Mouse (Mus musculus): ENCODE data around the gene Bmpr1b. TPM values are rescaled to one million over a fixed set of nuclear protein-coding genes. Genes with fewer than 3 reads are reported as not detected.
A peak's percentile ranks its signal among the peaks of the same experiment; 100 is the strongest.

Gene Bmpr1b
- polyA plus RNA-seq, 1 experiment from 2014 or later = 0.51 TPM

DNA sequence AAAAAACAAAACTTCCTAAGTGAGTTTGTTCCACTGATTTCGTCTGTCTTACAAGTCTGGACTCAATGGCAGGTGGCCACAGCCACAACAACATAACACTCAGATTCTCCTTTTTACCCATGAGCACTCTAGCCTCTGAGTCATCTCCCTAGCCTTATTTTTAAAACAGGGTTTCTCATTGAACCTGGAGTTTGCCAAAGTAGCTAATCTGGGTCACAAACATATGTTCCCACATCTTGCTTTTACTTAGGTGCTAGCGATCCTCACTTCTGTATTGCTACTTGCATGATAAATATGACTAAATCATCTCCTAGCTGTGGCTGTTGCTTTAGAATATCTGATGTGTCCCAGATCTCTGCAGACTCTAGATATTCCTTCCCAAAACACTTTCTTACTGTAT, 260.1 kb downstream of the Bmpr1b start:
- no peak for DNase-seq (ENCODE audit: low spot score)

- no peak for DNase-seq (ENCODE audit: low spot score)
Measured at GRCm38 (mm10) chr3:141905903-141906623, 263.2 kb downstream of the Bmpr1b start.

DNA sequence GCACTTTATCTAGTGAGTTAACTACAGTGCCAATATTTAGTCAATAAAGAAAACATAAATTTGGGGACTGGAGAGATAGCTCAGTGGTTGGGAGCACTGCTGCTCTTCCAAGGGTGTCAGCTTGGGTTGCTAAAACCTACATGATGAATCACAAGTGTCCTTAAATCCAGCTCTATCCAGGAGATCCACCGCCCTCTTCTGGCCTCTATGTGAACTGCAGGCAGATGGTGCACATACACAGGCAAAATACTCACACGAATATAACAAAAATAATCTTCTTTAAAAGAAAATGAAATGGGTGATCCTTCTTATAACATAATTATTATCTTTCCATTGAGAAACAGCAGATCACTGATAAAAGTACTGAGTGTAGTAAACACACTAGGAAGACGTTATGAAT, 268.9 kb downstream of the Bmpr1b start:
- no peak for DNase-seq (ENCODE audit: low spot score)

- DNase-seq (ENCODE audit: low spot score) = no peak
Measured at GRCm38 (mm10) chr3:141899521-141899920, 269.7 kb downstream of the Bmpr1b start.

DNA sequence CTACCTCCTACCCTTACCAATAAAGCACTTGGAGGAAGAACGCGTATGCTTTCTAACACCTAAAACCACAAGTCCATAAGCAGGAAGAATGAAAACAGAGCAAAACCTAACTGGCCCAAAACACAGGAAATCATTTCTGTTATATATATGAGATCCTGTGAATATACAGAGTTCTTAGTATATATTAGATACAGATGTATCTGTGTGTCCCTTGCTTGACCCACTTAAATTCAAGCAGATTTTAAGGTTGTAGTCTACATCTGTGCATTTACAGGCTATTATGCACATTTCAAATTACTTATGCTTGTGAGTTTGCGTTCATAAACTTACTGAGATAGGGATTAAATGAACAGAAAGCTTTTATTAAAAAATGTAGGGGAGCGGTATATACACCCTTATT, 271.5 kb downstream of the Bmpr1b start:
- no peak for DNase-seq (ENCODE audit: low spot score)

DNA sequence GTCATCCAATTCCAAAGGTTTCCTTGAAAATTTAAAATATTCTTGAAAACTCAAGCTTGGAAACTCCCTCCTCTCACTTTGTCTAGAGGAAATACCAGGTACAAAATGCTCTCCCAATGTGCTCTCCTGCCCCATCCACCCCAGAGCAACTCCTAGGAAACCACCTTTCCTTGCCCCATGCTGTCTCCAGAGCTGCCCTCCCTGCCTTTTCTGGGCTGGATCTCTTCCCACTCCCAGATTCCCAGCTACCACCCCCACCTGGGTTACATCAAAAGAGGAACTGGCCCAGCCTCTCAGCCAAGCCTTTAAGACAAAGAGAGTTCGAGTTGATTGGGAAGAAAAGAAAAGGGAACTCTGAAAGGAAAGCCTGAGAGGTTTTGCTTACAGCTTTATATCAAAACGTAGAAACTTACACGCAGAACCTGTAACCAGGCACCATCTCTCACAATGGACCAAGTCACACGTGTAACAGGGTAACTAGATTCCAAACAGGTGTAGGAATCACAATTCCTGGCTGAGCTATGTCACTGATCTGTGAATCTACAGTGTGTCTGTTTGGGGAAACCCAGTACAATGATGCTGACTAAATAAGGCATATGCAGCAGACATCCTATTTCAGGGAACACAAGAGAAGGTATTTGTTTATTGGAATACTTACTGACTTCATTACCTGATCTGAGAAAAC, 272.2 kb downstream of the Bmpr1b start:
- DNase-seq (ENCODE audit: low spot score) = no peak

DNA sequence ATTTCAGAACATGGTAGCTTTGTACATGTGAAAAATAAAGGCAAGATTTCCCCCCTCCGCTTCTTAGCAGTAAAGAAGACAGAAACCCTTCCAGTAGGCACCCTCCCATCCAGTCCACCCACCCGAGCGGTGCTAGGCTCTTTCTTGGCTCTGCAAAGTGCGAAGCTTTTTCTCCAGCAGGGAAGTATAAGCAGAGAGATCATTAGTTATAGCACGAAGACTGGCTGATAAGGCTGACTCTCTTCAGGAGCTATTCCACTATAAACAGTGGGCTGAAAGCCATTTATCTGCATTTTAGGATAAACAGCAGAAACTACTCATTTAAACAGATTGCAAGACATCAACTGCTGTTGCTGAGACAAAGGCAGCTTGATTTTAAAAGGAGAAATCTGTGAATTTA, 274.1 kb downstream of the Bmpr1b start:
- DNase-seq (ENCODE audit: low spot score) = no peak

- no peak for DNase-seq (ENCODE audit: low spot score)
Measured at GRCm38 (mm10) chr3:141890668-141891067, 278.6 kb downstream of the Bmpr1b start.

GRCm38 (mm10) chr3:141887476-141888274, 281.6 kb downstream of the Bmpr1b start:
- peak; percentile 4 for DNase-seq (ENCODE audit: low spot score)

DNA sequence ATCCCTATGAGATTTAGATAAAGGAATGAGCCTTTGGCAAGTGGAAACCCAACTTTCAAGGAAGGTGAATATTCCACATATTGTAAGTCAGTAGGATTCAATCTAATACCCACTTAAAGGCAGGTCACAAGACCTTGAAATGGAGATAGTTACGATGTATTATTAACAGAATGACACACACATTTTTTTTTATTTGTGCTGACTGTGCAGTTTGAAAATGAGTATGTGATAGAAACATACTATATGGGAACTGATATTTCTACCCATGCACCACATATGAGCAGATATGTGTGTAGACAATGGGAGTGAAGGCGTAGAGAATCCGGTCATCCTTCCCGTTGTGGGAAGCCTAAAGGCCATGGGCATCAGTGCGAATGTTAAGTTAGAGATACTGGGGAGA, 285.0 kb downstream of the Bmpr1b start:
- no peak for DNase-seq (ENCODE audit: low spot score)

DNA sequence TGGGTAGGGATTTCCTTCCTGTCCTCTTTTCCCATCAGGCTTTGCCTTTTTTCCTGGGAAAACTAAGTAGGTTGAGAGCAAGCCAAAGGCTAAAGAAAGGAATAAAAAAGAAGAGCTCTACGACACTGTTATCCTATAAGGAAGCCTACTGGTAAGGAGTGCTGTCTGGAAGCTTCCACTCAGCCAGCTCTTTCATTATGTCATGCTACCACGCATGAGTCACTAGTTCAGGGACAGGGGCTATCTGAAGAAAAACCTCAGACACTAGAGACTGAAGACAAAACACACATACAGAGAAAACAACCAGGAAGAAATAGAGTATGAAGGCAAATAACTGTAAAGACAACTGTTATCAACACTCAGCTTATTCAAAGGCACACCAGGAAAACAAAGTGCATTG, 286.7 kb downstream of the Bmpr1b start:
- DNase-seq (ENCODE audit: low spot score) = no peak

- DNase-seq (ENCODE audit: low spot score) = no peak
Measured at GRCm38 (mm10) chr3:141872337-141873042, 296.7 kb downstream of the Bmpr1b start.

DNA sequence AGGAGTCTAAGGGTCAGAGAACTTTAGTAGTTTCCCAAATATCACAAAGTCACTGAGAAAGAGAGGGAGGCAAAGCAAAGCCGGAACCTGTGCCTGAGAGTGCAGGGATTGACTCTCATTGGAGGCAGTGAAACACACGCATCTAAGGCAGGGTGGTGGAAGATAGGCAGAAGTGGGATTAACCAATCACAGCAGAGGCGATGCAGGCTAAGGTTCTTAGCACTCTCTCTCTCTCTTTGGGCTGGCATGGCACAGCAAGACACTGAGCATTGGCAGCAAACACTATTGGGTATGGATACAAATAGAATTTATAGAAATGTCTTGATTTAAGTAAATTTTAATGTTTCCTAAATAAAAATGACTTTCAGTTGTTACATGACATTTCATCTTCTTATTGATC, 297.4 kb downstream of the Bmpr1b start:
- no peak for DNase-seq (ENCODE audit: low spot score)

GRCm38 (mm10) chr3:141862816-141863461, 306.3 kb downstream of the Bmpr1b start:
- DNase-seq (ENCODE audit: low spot score) = peak; percentile 28

DNA sequence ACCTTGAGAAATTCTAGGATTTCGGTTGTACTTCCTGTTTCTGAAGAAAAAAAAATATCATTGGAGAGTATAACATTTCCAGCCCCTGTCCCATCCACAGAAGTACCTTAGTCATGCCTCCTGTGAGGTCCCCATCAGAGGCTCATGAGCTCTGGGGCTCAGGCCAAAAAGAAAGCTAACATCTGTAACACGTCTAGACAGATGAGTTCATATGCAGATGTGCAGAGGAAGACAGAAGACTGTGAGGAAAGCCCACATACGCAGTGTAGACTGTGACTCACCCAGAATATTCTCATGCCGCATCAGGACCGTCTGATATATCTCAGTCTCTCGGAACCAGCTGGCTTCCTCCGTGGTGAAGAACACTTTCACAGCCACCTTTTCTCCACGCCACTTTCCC, 312.1 kb downstream of the Bmpr1b start:
- DNase-seq (ENCODE audit: low spot score) = no peak

- no peak for DNase-seq (ENCODE audit: low spot score)
Measured at GRCm38 (mm10) chr3:141854339-141854738, 314.9 kb downstream of the Bmpr1b start.

DNA sequence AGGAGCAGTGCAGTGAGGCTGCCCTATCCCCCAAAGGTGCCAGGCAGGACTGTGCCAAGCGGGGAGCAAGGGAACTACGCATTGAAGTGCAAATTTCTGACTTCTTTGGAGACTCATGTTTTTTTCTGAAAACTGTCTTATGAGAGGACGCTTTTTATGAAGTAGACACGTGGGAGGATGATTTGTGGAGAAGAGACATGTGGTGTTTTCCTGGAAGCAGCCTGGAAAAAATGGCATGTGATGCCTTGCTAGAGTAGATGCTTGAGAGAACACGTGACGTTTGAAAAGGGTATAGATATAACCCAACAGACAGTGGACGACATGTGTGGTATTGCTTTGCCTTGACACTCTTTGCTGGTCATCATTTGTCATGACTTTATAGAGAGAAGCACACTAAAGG, 319.1 kb downstream of the Bmpr1b start:
- no peak for DNase-seq (ENCODE audit: low spot score)

- no peak for DNase-seq (ENCODE audit: low spot score)
Measured at GRCm38 (mm10) chr3:141849206-141849605, 320.0 kb downstream of the Bmpr1b start.

- DNase-seq (ENCODE audit: low spot score) = peak; percentile 15
Measured at GRCm38 (mm10) chr3:141838864-141839263, 330.4 kb downstream of the Bmpr1b start.

DNA sequence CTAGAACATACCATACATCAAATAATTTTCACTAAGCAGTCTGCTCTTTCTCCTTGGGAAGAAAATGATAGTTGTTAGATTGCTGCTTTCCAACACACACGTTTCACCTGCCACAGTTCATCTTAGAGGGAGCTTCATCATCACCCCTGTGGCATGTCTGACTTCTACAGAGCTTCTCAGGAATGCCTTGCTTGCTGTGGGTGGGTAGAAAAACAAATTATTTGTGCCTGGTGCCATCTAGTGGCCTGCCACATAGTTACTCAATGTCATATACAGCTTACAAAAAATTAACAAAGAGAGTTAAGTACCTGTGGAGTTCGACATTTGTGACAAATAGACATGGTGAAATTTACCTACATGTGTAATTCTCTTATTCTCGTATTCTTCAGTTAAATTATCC, 338.1 kb downstream of the Bmpr1b start:
- peak; percentile 5 for DNase-seq (ENCODE audit: low spot score)

DNA sequence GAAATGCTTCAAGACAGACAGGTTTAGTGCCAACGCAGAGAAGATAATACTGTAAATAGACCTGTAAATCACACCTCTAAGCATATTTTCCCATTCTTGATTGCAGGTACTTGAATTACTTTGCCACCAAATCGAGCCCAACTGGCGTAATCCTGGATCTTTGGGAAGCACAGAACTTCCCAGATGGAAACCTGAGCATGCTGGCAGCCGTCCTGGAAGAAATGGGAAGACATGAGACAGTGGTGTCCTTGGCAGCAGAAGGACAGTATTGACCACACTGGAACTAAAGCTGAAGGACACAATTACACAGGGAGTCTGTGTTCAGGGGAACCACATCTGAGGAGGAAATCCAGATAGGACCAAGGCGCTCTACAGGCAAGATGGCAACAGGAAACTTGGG, 340.9 kb downstream of the Bmpr1b start:
- DNase-seq (ENCODE audit: low spot score) = no peak
